Mouse (Mus musculus): ENCODE results near the gene Cemip. TPM values are rescaled to one million over a fixed set of nuclear protein-coding genes. Genes with fewer than 3 reads are reported as not detected.
"Not testable (repeated sequence)": the region's sequence is repeated elsewhere in the genome, so short reads cannot be mapped to it uniquely, and the experiment has no call there.

The Cemip gene
- total RNA-seq, 2 experiments from 2014 or later: 19.0 to 19.9 TPM

- DNase-seq (ENCODE audit: low spot score in 2 of 2): no peak
These were observed 190.1 kb downstream of the Cemip start for GRCm38 (mm10) chr7:83896077-83896740.

DNA sequence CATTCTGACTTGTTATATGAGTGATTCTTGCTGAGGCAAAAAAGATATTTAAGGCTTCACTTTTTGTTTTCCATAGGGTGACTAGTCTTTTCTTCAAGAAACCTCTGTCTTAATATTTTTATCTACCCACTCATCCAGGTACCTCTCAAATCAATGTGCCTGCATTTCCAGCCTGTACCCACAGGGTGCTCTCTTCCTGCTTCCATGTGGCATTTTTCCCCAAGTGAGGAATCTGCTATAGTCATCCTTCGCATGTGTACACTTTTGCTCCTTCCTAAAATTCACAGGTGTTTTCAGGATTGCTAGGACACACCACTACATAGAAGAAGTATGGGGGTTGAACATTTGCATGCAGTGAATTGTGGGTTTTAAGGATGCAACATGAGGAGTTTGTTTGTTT lies 192.0 kb downstream of the Cemip start:
- no peak for DNase-seq (ENCODE audit: low spot score in 2 of 2)

DNA sequence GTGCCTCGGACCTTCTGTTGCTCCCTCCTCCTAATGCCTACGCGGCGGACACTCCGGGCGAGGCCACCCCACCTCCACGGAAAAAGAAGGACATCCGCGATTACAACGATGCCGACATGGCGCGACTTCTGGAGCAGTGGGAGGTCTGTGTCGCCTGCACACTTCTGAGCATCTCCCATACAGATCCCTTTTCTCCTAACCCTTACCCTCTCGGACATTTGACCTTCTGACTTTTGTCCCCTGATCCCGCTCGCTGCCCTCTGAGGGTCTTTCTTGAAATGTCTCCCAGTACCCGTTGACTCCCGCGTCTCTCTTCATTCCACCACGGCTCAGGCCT lies 194.0 kb downstream of the Cemip start:
- no peak for DNase-seq (ENCODE audit: low spot score in 2 of 2)

- peak; percentile 94 to 97 for DNase-seq (ENCODE audit: low spot score in 2 of 2)
These were observed 194.6 kb downstream of the Cemip start for GRCm38 (mm10) chr7:83891433-83892332.

DNA sequence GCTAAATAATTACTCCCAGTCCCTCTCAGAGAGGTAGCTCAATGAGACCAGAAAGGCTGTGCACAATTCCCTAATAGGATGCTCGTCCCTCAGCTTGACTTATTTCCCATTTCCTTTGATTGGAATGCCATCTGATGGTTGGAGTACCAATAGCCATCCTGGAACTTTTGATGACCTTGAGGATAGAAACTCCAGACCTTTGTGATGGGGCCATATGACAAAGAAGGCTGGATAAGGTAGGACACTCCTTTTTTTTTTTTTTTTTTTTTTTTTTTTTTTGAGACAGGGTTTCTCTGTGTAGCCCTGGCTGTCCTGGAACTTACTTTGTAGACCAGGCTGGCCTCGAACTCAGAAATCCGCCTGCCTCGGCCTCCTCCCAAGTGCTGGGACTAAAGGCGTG lies 196.4 kb downstream of the Cemip start:
- not testable (repeated sequence) for DNase-seq (ENCODE audit: low spot score in 2 of 2)

DNA sequence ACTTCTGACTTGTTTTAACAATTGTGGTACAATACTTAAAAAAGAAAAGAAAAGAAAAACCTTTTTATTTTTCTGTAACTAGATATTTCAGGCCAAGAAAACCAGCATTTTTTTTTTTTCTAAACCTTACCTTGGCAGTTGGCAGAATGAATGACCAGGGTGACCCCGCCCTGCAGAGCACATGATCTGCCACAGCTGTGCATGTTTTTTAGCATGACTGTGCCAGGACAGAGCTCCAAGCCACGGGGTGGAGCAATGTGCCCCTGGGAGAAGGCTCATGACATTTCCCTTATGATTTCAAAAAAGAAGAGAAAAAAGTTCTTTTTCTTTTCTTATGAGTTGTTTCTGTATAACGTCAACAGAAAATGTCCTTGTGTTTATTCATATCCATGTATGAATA lies 196.9 kb downstream of the Cemip start:
- DNase-seq (ENCODE audit: low spot score in 2 of 2): no peak

DNA sequence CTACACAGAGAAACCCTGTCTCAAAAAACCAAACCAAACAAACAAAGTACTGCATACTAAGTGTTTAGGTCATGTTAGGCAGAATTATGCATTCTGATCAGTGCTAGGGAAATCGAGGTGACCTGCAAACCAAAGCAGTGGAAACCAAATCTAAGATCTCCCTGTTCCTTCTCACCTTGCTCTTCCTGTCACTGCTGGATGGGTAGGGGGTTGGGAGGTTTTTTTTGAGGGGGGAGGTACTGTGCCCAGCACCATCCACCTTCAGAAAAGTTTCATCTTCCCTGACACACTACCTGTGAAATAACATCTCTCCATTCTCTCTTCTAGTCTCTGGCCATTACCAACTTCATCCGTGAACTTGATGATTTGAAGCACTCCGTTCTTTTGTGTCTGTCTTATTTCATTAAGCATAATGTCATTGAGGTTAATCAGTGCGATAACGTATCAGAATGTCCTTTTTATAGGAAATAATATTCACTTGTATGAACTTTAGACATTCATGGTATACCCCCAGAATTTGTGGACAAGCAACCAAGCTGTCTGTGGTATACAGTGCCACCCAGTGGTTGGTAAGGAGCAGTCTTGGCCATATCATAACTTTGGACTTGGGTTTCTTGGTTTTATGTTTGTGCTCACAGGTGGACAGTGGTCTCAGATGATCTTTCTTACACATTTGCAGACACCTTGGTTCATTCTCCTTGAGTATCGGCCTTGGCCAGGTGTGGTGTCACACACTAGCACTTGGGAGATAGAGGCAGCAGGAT lies 199.8 kb downstream of the Cemip start:
- no peak for DNase-seq (ENCODE audit: low spot score in 2 of 2)

DNA sequence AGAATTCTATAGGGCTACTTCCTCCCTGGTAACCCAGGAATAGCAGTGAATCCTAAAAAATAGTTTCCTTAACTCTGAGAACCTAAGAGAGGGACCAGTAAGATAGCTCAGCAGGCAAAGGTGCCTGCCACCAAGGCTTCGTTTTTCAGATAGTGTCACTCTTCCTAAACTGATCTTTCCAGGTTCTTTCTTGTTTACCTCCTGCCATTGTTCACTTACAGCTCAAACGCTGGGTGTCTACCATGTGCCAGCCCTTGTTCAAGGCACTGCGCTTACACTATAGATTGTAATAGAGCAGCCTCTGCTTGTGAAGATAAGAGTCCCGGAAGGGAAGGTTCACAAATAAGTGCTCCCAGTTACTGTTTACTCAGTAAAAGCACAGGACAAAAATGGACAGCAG lies 200.5 kb downstream of the Cemip start:
- no peak for DNase-seq (ENCODE audit: low spot score in 2 of 2)

- no peak for DNase-seq (ENCODE audit: low spot score in 2 of 2)
These were observed 201.3 kb downstream of the Cemip start for GRCm38 (mm10) chr7:83884921-83885532.

DNA sequence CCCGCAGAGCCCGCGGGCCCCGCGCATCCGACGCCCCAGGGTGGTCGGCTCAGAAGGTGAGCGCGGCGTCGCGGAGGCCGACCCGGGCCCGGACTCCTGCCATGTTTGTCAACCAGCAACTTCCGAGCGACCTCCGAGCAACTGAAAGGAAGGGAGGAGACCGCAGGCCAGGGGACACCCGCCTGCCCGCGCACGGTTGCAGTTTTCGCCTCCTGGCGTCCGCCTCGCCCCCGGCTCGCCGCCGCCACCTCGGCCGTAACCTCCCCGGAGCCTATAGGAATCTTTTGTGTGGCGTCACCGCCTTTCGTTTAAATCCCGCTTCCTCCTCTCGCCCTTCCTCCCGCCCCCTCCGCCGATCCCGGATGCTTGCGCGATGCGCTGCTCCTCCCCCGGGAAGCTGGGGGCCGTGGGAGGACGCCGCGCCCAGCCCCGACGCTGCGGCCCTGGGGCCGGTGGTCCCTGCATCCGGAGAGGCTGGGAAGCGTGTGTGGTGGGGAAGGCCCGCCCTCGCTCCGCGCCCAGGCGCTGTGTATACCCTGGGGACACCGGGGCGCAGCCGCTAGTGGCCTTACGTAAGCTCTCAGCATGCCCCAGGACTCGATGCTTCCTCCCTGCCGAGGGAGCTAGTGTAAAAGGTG lies 202.2 kb downstream of the Cemip start, which contains the start of the genes Tlnrd1 and Mesd:
Gene Tlnrd1 (minus strand): TSS at position 285 of the 638 bp plus-strand sequence.
Gene Mesd (plus strand): TSS at position 446 of the 638 bp plus-strand sequence.
- peak; percentile 83 to 88 for DNase-seq (ENCODE audit: low spot score in 2 of 2)

GRCm38 (mm10) chr7:83883276-83884020 lies 202.9 kb downstream of the Cemip start:
- peak in 1 of 2 experiments; percentile 55 for DNase-seq (ENCODE audit: low spot score in 2 of 2)

Other genes starting within 250 kb of the Cemip start
- 10 to 100 TPM; 16.8 to 18.1 TPM for gene Tlnrd1, start 202.2 kb downstream of the Cemip start, total RNA-seq (2021)
- gene Mesd, start 202.0 kb downstream of the Cemip start, total RNA-seq (2021): 10 to 100 TPM; 71.5 to 75.5 TPM
- 10 to 100 TPM; 76.7 to 78.2 TPM for gene Abhd17c, start 65.4 kb upstream of the Cemip start, total RNA-seq (2021)